Mouse (Mus musculus) effector memory CD4-positive, alpha-beta T cell, adult 5 months (primary cell): ENCODE results near the gene Diexf. TPM values are rescaled to one million over a fixed set of nuclear protein-coding genes. Genes with fewer than 3 reads are reported as not detected.

Experiments used
- polyA plus RNA-seq: library from polyadenylated mRNA; unstranded; fragments of 100-300 nt; shearing (Covaris generic); gene quantifications from one replicate; pipeline ENCODE4 v1.2.1, GENCODE M21; 2017

Diexf gene
- polyA plus RNA-seq: 4.9 TPM

DNA sequence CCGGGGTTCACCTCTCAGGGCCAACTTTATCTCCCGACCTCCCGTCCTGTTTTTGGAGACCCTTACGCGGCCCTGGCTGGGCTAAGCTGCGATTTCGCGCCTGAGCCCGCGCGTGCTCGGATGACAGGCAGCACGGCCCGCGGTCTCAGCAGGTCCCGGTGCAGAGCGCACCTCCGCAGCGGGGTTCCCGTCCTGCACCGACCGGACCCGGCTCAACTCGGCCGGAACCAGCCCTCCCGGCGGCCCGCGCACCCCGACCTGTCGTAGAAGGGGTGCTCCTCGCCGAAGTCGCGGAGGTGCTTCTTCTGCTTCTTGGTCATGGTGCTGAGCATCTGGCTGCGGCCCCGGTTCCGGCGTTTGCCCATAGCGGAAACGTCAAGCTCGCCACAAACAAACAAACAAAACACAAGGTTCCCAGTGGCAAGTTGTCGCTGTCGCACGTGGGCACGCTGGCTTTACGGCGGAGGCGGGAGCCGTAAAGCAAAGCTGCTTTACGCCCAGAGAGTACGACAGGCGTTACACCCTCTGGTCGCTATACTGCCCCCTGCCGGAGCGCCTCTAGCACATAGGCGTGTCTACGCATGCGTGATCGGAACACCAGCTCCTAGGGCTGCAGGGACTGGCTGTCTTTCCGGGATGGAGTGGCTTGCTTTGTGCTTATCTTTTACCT is at the start of gene Diexf:
Gene Diexf (minus strand): TSS at position 487 of the 670 bp plus-strand sequence.

DNA sequence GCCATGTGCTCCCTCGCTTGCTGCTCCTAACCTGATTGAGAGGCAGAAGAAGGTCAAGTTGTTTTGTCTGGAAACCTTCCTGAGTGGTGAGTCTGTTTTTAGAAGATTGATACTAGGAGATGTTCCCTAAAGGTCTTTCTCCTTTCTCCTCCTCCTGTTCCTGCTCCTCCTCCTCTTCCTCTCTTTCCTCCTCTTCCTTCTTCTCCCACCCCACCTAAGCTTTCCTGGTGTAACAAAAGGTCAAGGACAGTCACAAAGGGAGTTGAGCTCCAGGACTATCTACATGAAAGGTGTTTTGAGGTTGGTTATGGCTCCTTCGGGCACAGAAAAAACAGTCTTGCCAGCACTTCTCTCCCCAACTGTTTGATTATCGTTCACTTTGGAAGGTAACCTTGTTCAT is 37.7 kb upstream of the Diexf start, which contains the start of gene A130010J15Rik:
Gene A130010J15Rik (plus strand): TSS at position 301 of the 400 bp plus-strand sequence.

DNA sequence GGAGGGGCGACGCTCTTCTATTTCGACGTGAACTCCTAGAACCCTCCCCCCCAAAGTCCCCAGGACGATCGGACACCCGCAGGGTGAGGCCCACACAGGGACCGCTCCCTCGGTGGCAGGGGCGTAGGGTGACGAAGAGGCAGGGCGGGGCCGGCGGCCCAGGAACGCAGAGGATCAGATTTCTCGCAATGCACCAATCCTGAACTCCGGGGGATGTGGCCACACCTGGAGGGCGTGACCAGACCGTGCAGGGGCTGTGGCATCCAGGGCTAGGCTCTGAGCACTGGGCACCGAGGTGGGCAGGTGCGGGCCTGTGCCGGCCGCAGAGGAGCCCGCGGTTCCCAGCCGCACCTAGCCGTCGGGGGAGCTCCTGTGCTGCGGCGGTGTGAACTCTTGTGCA is 22.8 kb upstream of the Diexf start, which contains the start of gene Irf6:
Gene Irf6 (plus strand): TSS at position 240 of the 400 bp plus-strand sequence.

Other genes with a start within 250 kb of the Diexf start
- not detected for gene Syt14, start 94.5 kb downstream of the Diexf start, polyA plus RNA-seq
- gene Irf6, start 22.8 kb upstream of the Diexf start, polyA plus RNA-seq: 5.5 TPM
- 5.7 TPM for gene A130010J15Rik, start 37.8 kb upstream of the Diexf start, polyA plus RNA-seq
- gene Traf3ip3, start 71.4 kb upstream of the Diexf start, polyA plus RNA-seq: 180 TPM
- 33.4 TPM for gene Lamb3, start 77.4 kb upstream of the Diexf start, polyA plus RNA-seq
- gene Hsd11b1, start 133.8 kb upstream of the Diexf start, polyA plus RNA-seq: 131 TPM
- not detected for gene G0s2, start 142.9 kb upstream of the Diexf start, polyA plus RNA-seq
- not detected for gene Camk1g, start 240.0 kb upstream of the Diexf start, polyA plus RNA-seq